Mouse (Mus musculus) limb, embryonic 11.5 days (tissue): ENCODE results near the gene Cym. TPM values are rescaled to one million over a fixed set of nuclear protein-coding genes. Genes with fewer than 3 reads are reported as not detected.

Experiments used
- ATAC-seq: fragments of 200-750 bp; cut with Nextera tagmentation; 2 replicates; pipeline ENCODE4 v1.8.0; 2017; ENCODE audit warnings: low read depth; ENCODE audit not compliant: insufficient number of reproducible peaks, low FRiP score, low TSS enrichment
- DNase-seq: peaks from one replicate; pipeline ENCODE4 v3.0.0-alpha.2; 2015; ENCODE audit warnings: low spot score
- H3K27ac ChIP-seq: fragments of 300-500 bp; sonication (generic); replicated peaks from 2 replicates; pipeline ENCODE4 v1.5.1; 2014; ENCODE audit warnings: low read depth, mild to moderate bottlenecking, low read length
- H3K27me3 ChIP-seq: fragments of 300-500 bp; sonication (generic); 2 replicates; pipeline ENCODE4 v1.6.1; 2014; ENCODE audit warnings: mild to moderate bottlenecking, low read length, mixed read lengths; ENCODE audit not compliant: control insufficient read depth, insufficient read depth
- H3K36me3 ChIP-seq: fragments of 300-500 bp; sonication (generic); 2 replicates; pipeline ENCODE4 v1.6.1; 2014; ENCODE audit warnings: mild to moderate bottlenecking, low read length, moderate library complexity, mixed read lengths; ENCODE audit not compliant: control insufficient read depth, insufficient read depth
- H3K4me1 ChIP-seq: fragments of 300-500 bp; sonication (generic); 2 replicates; pipeline ENCODE4 v1.6.1; 2014; ENCODE audit warnings: low read length, mixed read lengths; ENCODE audit not compliant: control insufficient read depth, insufficient read depth
- H3K4me2 ChIP-seq: fragments of 300-500 bp; sonication (generic); 2 replicates; pipeline ENCODE4 v1.6.1; 2014; ENCODE audit warnings: low read depth, mild to moderate bottlenecking, moderate library complexity; ENCODE audit not compliant: severe bottlenecking
- H3K4me3 ChIP-seq: fragments of 300-500 bp; sonication (generic); 2 replicates; pipeline ENCODE4 v1.5.1; 2014; ENCODE audit warnings: low read depth, low read length
- H3K9ac ChIP-seq: fragments of 300-500 bp; sonication (generic); 2 replicates; pipeline ENCODE4 v1.6.1; 2014; ENCODE audit warnings: mild to moderate bottlenecking, low read length
- H3K9me3 ChIP-seq: fragments of 300-500 bp; sonication (generic); 2 replicates; pipeline ENCODE4 v1.6.1; 2016; ENCODE audit warnings: low read length; ENCODE audit not compliant: control insufficient read depth
- WGBS: fragments of 180-500 bp; shearing (Covaris S2); extraction: QIAGEN DNeasy Blood & Tissue Kit; methylation state at CpG from one replicate; pipeline ENCODE4 v1.1.7; 2014; 5-methylcytosine and 5-hydroxymethylcytosine counted together
- polyA plus RNA-seq: library from polyadenylated mRNA; unstranded; fragments of >200 nt; fragmentation: Nextera tagmentation; extraction: Ambion mirVana; gene quantifications from 2 replicates; pipeline ENCODE4 v1.2.1, GENCODE M21; 2014

Gene Cym
- polyA plus RNA-seq, 1 experiment from 2014 or later: not detected

DNA sequence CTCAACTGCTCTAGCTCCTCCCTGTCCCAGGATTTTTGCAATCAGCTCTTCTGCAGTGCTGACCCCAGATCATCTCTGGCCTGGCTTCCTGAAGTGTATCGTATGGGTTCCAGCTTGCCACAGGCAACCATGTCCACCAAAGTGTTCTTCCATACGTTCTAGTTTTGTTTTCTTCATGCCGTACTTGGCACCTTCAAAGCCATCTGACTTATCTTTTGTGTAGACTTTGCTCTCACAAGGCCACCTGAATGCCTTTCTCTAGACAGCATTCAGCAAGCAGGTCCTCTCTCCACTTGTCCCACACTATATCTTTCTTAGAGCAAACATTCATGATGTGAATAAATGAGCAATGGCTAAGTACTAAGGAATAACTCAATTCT is 4.4 kb downstream of the Cym start:
- WGBS: 91% methylated on average over 3 of the region's 3 CpGs
- Histone ChIP-seq H3K4me3 (no peak overlapping the region), H3K4me2 (no peak overlapping the region), H3K36me3 (no peaks in the 10 kb centered on the region), H3K27ac (no peak overlapping the region), H3K27me3 (no peaks in the 10 kb centered on the region), H3K9me3 (no peaks in the 10 kb centered on the region), H3K9ac (no peak overlapping the region), H3K4me1 (no peaks in the 10 kb centered on the region)
- ATAC-seq (no peak), DNase-seq (no peak)

DNA sequence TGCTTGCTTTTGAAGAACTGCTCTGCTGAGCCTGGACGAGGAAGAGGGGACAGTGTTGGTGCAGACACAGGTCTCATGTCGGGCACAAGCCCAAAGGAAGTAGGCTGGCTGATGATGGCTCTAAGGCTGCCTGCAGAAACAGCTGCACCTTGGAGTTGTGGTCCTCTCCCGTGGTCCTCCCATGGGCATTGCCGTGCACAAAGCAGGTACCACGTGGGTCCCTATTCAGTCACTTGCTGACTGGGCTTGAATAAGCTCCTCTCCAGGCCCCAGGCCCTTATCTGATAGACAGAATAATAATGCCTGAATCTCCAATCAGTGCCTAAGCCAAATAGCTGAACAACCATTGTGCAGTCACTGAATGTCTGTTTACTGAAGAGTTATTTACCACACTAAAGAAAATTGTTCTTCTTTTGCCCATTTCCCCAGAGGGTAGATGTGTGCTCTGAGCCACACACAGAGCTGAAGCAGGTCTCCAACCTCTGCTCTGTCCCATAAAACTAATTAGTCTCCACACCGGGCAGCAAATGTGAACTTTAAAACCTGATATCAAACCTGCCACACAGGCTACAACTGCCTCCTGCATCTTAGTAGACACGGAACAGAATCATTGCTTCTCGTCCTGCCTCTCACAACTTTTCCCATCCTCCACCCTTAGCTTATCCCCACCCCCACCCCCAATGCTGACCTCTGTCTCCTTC is 5.0 kb downstream of the Cym start:
- Histone ChIP-seq H3K4me1 (no peaks in the 10 kb centered on the region), H3K27me3 (no peaks in the 10 kb centered on the region), H3K4me2 (no peak overlapping the region), H3K36me3 (no peaks in the 10 kb centered on the region), H3K9me3 (no peaks in the 10 kb centered on the region), H3K4me3 (no peak overlapping the region), H3K27ac (no peak overlapping the region), H3K9ac (no peak overlapping the region)
- ATAC-seq (no peak), DNase-seq (no peak)
- 73% methylated on average over 8 of the region's 8 CpGs for WGBS

DNA sequence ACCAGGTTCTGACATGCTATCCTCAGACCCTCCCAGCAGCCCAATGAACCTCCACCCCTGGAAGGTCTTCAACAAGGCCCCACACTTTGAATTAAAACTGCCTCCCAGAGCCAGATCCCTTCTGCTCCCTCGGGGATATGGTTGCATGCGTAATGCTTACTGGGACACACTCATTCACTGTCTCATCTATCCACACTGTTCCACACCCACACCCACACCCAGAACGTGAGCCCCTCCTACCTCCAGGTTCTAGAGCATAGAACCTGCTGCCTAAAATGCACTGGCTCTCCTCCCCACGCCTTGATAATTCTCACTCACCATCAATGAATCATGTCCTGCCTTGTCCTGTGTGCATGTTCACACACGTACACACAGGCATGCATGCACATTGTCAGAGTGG is 6.9 kb downstream of the Cym start:
- WGBS: 78% methylated on average over 5 of the region's 5 CpGs
- no peak for ATAC-seq
- no peaks in the 10 kb centered on the region for H3K9me3 ChIP-seq
- H3K4me1 ChIP-seq: no peaks in the 10 kb centered on the region
- DNase-seq: no peak
- H3K4me3 ChIP-seq: no peak overlapping the region
- no peaks in the 10 kb centered on the region for H3K27me3 ChIP-seq
- no peaks in the 10 kb centered on the region for H3K36me3 ChIP-seq
- H3K4me2 ChIP-seq: no peak overlapping the region
- no peak overlapping the region for H3K27ac ChIP-seq
- H3K9ac ChIP-seq: no peak overlapping the region

DNA sequence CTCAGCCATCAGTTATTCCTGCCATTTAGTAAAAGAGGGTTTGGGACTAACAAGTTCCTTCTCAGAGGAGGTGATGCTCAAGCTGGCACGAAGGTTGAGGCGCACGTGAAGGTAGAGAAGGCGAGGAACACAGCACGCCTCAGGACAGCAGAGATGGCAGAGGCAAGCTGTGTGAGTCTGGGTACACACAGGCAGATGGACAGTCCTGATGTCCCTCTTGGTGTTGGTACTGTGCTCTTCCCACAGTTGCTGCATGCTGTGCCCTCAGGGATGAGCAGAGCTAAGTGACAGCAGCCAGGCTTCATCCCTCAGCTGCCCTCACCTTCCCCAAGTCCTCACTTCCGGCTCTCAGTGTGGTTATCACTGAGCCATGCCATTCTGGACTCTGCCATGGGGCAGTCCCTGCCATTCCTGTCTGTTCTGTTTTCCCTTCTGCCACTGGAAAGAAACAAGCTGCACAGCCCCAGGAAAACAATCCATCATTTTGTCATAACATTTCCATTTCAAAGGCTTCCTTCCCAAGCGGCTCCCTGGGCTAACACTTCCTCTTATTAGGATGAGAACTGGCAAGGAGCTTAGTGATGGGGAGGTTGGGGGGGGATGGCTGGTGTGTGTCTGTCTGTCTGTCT is 13.8 kb downstream of the Cym start:
- Histone ChIP-seq H3K4me3 (no peak overlapping the region), H3K4me2 (no peak overlapping the region), H3K9ac (no peak overlapping the region), H3K36me3 (no peaks in the 10 kb centered on the region), H3K4me1 (no peaks in the 10 kb centered on the region), H3K27ac (no peak overlapping the region), H3K9me3 (no peaks in the 10 kb centered on the region), H3K27me3 (no peaks in the 10 kb centered on the region)
- 66% methylated on average over 7 of the region's 7 CpGs for WGBS
- no peak for DNase-seq
- ATAC-seq: no peak

DNA sequence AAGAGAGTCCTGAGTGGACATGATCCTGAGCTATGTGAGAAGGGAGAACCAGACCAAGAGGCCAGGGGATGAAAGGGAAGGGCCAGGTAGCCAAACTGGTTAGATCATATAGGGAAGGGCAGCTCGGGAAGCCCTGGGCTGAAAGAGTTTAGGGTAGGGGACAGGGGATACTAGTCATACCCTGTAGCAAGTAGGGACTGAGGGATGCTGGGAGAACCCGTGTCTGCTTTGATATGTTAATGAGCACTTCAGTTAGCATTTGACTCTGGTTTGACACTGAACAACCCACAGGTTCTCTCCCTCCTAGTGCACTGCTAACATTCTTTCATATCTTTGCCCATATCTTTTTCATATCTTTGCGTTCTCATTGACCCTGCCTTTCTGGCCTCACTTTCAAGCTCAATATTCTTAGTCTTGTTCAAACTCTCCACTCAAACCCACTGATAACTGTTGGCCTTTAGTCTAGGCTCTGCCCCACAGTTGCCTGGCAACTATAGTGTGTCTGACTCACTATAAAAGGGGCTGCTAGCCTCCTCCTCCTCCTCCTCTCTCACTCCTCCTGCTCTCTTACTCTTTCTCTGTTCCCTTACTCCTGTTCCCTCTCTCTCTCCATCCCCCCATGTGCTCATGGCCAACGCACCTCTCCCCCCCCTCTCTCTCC is 14.9 kb downstream of the Cym start:
- Histone ChIP-seq H3K27ac (no peak overlapping the region), H3K4me1 (no peaks in the 10 kb centered on the region), H3K9me3 (no peaks in the 10 kb centered on the region), H3K4me3 (no peak overlapping the region), H3K9ac (no peak overlapping the region), H3K36me3 (no peaks in the 10 kb centered on the region), H3K4me2 (no peak overlapping the region), H3K27me3 (no peaks in the 10 kb centered on the region)
- ATAC-seq: no peak
- no peak for DNase-seq
- 57% methylated on average over 4 of the region's 4 CpGs for WGBS

DNA sequence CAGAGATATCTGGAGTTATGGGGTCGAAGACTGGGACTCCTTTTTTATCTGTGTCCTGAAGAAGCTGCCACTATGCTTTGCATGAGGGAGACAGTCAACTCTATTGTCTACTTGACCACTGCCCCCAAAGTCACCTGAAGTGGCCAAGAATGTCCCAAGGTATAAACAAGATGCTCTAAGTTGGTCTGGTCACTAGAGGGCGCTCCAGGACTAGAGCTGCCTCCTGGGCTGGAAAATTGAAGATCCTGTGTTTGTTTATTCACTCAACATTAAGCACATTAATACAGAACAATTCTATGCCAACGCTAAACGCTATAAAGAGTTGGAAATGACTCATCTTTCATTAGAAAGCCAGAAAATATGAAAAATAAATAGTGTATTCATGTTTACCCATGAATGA is 15.5 kb downstream of the Cym start:
- Histone ChIP-seq H3K4me3 (no peak overlapping the region), H3K27me3 (no peaks in the 10 kb centered on the region), H3K9me3 (no peaks in the 10 kb centered on the region), H3K4me1 (no peaks in the 10 kb centered on the region), H3K27ac (no peak overlapping the region), H3K36me3 (no peaks in the 10 kb centered on the region), H3K9ac (no peak overlapping the region), H3K4me2 (no peak overlapping the region)
- DNase-seq: peak; percentile 84
- WGBS: 12% methylated on average over 4 of the region's 4 CpGs
- ATAC-seq: no peak

DNA sequence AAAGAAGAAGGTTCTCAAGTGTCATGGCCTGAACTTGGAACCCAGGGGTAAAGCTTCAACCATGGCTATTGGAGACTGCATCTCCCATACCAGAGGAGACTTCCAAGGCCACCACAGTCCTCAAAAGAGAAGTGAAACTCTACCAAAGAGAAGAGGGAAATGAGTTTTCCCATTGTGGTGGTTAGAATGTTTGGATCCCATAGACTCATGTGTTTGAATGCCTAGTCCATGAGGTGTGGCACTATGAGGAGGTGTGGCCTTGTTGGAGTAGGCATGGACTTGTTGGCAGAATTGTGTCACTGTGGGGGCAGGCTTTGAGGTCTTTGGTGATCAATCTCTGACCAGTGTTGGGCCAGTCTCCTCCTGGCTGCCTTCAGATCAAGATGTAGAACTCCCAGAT is 16.4 kb downstream of the Cym start:
- H3K9ac ChIP-seq: no peak overlapping the region
- H3K4me2 ChIP-seq: no peak overlapping the region
- no peaks in the 10 kb centered on the region for H3K9me3 ChIP-seq
- no peak overlapping the region for H3K27ac ChIP-seq
- H3K27me3 ChIP-seq: no peaks in the 10 kb centered on the region
- no peaks in the 10 kb centered on the region for H3K36me3 ChIP-seq
- no peaks in the 10 kb centered on the region for H3K4me1 ChIP-seq
- ATAC-seq (no peak), DNase-seq (no peak)
- no peak overlapping the region for H3K4me3 ChIP-seq

DNA sequence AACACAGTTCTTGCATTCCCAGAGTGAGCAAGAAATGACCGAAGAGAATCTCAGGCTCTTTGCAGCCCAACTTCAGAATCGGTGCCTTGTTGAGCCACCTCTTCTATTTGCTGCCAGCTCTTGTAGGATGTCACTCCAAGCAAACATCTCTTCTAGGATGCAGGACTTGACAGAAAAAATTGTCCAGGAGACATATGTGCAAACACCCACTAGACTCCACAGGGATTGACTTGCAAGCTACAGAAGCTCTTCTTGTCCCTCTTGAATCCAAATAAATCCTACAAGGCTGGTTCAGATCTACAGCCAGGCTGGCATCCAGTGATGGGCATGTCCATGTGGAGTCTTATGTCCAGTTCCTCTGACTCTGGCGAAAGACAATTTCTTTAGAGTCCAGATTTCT is 17.1 kb downstream of the Cym start:
- WGBS: 88% methylated on average over 3 of the region's 3 CpGs

More for the DNA sequence above, 17.1 kb downstream of the Cym start:
- Histone ChIP-seq H3K27me3 (no peaks in the 10 kb centered on the region), H3K4me2 (no peak overlapping the region), H3K36me3 (no peaks in the 10 kb centered on the region), H3K27ac (no peak overlapping the region), H3K9me3 (no peaks in the 10 kb centered on the region), H3K9ac (no peak overlapping the region), H3K4me3 (no peak overlapping the region), H3K4me1 (no peaks in the 10 kb centered on the region)
- no peak for ATAC-seq
- no peak for DNase-seq
